Mouse (Mus musculus) embryonic facial prominence, embryonic 14.5 days (tissue): ENCODE data around the gene Atp2a3. TPM values are rescaled to one million over a fixed set of nuclear protein-coding genes. Genes with fewer than 3 reads are reported as not detected.

Experiments used
- ATAC-seq: fragments of 200-750 bp; cut with Nextera tagmentation; 2 replicates; pipeline ENCODE4 v1.8.0; 2017; ENCODE audit warnings: low read depth, moderate number of reproducible peaks, moderate TSS enrichment
- DNase-seq: peaks from one replicate; pipeline ENCODE4 v3.0.0-alpha.2; 2015; ENCODE audit warnings: low spot score
- H3K27ac ChIP-seq: fragments of 300-500 bp; sonication (generic); replicated peaks from 2 replicates; pipeline ENCODE4 v1.5.1; 2014; ENCODE audit warnings: low read depth, mild to moderate bottlenecking, low read length, moderate library complexity
- H3K27me3 ChIP-seq: fragments of 300-500 bp; sonication (generic); replicated peaks from 2 replicates; pipeline ENCODE4 v1.6.1; 2014; ENCODE audit warnings: low read length; ENCODE audit not compliant: control insufficient read depth, insufficient read depth
- H3K36me3 ChIP-seq: fragments of 300-500 bp; sonication (generic); 2 replicates; pipeline ENCODE4 v1.6.1; 2014; ENCODE audit warnings: low read length, mixed read lengths; ENCODE audit not compliant: control insufficient read depth, insufficient read depth
- H3K4me1 ChIP-seq: fragments of 300-500 bp; sonication (generic); 2 replicates; pipeline ENCODE4 v1.6.1; 2014; ENCODE audit warnings: antibody characterized with exemption, low read length; ENCODE audit not compliant: control insufficient read depth, insufficient read depth
- H3K4me2 ChIP-seq: fragments of 300-500 bp; sonication (generic); 2 replicates; pipeline ENCODE4 v1.6.1; 2014; ENCODE audit warnings: low read depth, mild to moderate bottlenecking, low read length, moderate library complexity, mixed read lengths
- H3K4me3 ChIP-seq: fragments of 300-500 bp; sonication (generic); 2 replicates; pipeline ENCODE4 v1.5.1; 2014; ENCODE audit warnings: low read depth, mild to moderate bottlenecking, low read length
- H3K9ac ChIP-seq: fragments of 300-500 bp; sonication (generic); 2 replicates; pipeline ENCODE4 v1.6.1; 2014; ENCODE audit warnings: low read depth, mild to moderate bottlenecking, low read length, moderate library complexity, mixed read lengths
- H3K9me3 ChIP-seq: fragments of 300-500 bp; sonication (generic); 2 replicates; pipeline ENCODE4 v1.6.1; 2016; ENCODE audit warnings: low read length; ENCODE audit not compliant: control insufficient read depth
- WGBS: fragments of 180-500 bp; shearing (Covaris S2); extraction: QIAGEN DNeasy Blood & Tissue Kit; methylation state at CpG from one replicate; pipeline ENCODE4 v1.1.7; 2014; 5-methylcytosine and 5-hydroxymethylcytosine counted together
- polyA plus RNA-seq: library from polyadenylated mRNA; unstranded; fragments of >200 nt; fragmentation: Nextera tagmentation; extraction: Ambion mirVana; gene quantifications from 2 replicates; pipeline ENCODE4 v1.2.1, GENCODE M21; 2014

The Atp2a3 gene
- polyA plus RNA-seq, 1 experiment from 2014 or later = 5.6 TPM

DNA sequence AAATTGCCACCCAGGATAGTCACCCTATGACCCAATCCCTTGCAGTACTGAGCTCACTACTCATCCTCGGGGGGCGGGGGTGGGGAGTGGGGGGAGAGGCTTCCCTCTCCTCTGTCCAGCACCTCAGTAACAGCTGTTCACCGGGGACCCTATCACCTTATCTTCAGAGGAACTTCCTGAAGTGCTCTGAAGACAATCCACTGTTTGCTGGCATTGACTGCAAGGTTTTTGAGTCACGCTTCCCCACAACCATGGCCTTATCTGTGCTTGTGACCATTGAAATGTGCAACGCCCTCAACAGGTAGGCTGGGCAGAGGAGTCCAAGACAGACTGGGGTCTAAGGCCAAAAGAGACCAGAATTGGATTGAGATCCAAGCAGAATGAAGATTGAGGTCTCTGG is 26.8 kb downstream of the Atp2a3 start:
- H3K36me3 ChIP-seq = no peaks in the 10 kb centered on the region
- H3K27me3 ChIP-seq = no peaks in the 10 kb centered on the region
- no peak overlapping the region for H3K9ac ChIP-seq
- WGBS = 80% methylated on average over 5 of the region's 5 CpGs
- ATAC-seq (no peak), DNase-seq (no peak)
- H3K9me3 ChIP-seq = no peaks in the 10 kb centered on the region
- no peak overlapping the region for H3K4me3 ChIP-seq
- no peak overlapping the region for H3K4me2 ChIP-seq
- H3K27ac ChIP-seq = no peak overlapping the region
- H3K4me1 ChIP-seq = no peaks in the 10 kb centered on the region

DNA sequence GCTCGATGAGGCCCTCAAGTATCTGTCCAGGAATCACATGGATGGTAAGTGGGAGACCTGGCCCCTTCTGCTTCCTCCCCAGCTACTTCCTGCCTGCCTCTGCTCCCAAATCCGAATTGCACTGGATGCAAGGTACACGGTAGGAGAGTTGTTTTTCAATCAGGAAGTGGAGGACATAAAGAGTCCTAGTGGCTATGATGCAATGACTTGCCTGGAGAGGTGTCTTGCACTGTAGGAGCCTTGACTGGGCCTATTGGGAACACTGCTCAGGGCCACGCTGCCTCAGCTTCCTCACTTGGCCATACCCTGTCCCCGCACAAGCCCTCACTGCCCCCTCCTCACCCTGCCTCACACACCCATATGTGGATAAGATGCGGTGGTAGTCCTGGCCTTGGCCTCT is 28.1 kb downstream of the Atp2a3 start:
- 76% methylated on average over 6 of the region's 6 CpGs for WGBS

DNA sequence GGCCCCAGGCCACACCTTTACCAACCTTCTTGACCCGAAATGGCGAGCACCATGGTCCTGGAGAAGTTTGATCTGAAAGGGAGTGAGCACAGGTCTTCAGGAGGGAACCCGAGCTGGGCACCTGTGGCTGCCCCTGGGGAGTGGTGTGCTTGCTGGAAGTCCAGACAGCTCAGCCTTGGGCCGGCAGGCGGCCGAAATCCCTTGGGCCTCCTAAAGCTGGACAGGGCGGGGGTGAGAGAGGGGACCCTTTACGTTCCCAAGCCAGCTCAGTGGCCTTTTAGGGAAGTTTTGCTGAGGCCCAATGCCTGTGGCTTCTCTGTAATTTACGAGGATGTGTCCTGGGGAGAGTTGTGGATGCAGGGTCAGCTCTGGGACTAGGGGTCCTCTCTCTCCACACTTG is 29.7 kb downstream of the Atp2a3 start:
- no peaks in the 10 kb centered on the region for H3K36me3 ChIP-seq
- no peak overlapping the region for H3K4me2 ChIP-seq
- H3K27me3 ChIP-seq = no peaks in the 10 kb centered on the region
- ATAC-seq (no peak), DNase-seq (no peak)
- no peak overlapping the region for H3K9ac ChIP-seq
- WGBS = 75% methylated on average over 9 of the region's 9 CpGs
- H3K9me3 ChIP-seq = no peaks in the 10 kb centered on the region
- H3K4me1 ChIP-seq = no peaks in the 10 kb centered on the region
- no peak overlapping the region for H3K27ac ChIP-seq
- H3K4me3 ChIP-seq = no peak overlapping the region

More for the DNA sequence above, 28.1 kb downstream of the Atp2a3 start:
- no peak for DNase-seq
- no peak overlapping the region for H3K27ac ChIP-seq
- H3K4me1 ChIP-seq = no peaks in the 10 kb centered on the region
- no peaks in the 10 kb centered on the region for H3K9me3 ChIP-seq
- H3K4me3 ChIP-seq = no peak overlapping the region
- no peaks in the 10 kb centered on the region for H3K36me3 ChIP-seq
- H3K4me2 ChIP-seq = no peak overlapping the region
- H3K27me3 ChIP-seq = no peaks in the 10 kb centered on the region
- no peak overlapping the region for H3K9ac ChIP-seq
- no peak for ATAC-seq

DNA sequence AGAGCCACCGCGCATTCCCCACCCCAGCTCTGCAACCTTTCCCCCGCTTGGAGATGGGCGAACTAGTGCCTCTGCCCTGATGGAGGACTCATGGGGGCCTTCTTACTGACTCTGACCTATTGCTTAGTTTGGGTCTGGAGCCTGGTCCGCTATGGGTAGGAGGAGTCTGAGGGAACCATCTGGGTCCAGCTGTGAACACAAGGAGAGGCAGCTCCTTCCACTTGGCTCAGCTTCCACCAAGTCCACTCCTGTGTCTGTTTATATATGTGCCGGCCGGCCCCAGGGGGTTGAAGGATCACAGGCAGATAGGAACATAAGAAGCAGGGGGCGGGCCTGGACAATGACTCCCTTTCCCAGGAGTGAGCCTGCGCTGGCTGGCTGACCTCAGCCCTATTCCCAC is 31.0 kb downstream of the Atp2a3 start:
- WGBS = 46% methylated on average over 9 of the region's 9 CpGs

DNA sequence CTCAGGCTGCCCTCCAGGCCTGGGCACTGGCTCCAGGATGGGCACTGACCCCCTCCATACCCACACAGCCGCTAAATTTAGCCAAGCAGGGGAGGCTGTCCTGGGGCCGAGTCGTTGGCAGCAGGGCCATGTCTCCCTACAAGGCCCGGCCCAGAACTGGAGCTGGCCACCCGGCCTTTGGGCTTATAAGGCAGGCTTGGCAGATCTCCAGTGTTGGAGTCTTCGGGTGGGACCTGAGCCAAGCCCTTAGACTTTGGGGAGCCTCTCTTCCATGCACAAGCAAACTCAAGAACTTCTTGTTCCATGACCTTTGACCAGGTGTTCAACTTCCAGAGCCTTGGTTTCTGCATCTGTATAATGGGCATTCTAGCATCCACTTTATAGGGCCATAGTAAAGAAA is 35.4 kb downstream of the Atp2a3 start:
- Histone ChIP-seq H3K27ac (no peak overlapping the region), H3K9ac (no peak overlapping the region), H3K36me3 (no peaks in the 10 kb centered on the region), H3K27me3 (no peaks in the 10 kb centered on the region), H3K4me3 (no peak overlapping the region), H3K4me2 (no peak overlapping the region), H3K9me3 (no peaks in the 10 kb centered on the region), H3K4me1 (0 out of 2 replicates have a peak, but pooled peaks cover 4% of the 10 kb centered on the region)
- 92% methylated on average over 6 of the region's 6 CpGs for WGBS
- DNase-seq (no peak), ATAC-seq (no peak)

More for the DNA sequence above, 31.0 kb downstream of the Atp2a3 start:
- no peak for ATAC-seq
- no peak for DNase-seq
- H3K27ac ChIP-seq = no peak overlapping the region
- H3K4me2 ChIP-seq = no peak overlapping the region
- H3K9ac ChIP-seq = no peak overlapping the region
- H3K27me3 ChIP-seq = no peaks in the 10 kb centered on the region
- no peak overlapping the region for H3K4me3 ChIP-seq
- no peaks in the 10 kb centered on the region for H3K9me3 ChIP-seq
- no peaks in the 10 kb centered on the region for H3K4me1 ChIP-seq
- H3K36me3 ChIP-seq = no peaks in the 10 kb centered on the region

DNA sequence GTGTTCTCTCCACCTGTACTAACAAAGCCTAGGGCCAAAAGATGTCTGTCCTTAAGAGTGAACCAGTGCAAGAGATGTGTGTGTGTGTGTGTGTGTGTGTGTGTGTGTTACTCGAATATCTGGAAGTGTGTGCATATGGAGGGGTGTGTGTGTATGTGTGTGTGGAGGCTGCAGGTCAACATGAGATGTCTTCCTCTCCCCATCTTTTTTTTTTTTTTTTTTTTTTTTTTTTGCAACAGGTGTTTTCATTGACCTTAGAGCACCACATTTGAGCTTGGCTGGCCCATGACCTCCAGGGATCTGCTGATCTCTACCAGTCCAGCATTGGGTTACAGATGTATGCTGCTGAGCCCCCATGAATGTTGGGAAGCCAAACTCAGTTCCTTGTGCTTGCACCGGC is 35.8 kb downstream of the Atp2a3 start:
- 0 out of 2 replicates have a peak, but pooled peaks cover 4% of the 10 kb centered on the region for H3K4me1 ChIP-seq
- no peak overlapping the region for H3K9ac ChIP-seq
- no peak overlapping the region for H3K4me3 ChIP-seq
- 78% methylated on average over 2 of the region's 2 CpGs for WGBS
- H3K36me3 ChIP-seq = no peaks in the 10 kb centered on the region
- no peak overlapping the region for H3K4me2 ChIP-seq
- ATAC-seq (no peak), DNase-seq (no peak)
- no peaks in the 10 kb centered on the region for H3K9me3 ChIP-seq
- H3K27ac ChIP-seq = no peak overlapping the region
- no peaks in the 10 kb centered on the region for H3K27me3 ChIP-seq

DNA sequence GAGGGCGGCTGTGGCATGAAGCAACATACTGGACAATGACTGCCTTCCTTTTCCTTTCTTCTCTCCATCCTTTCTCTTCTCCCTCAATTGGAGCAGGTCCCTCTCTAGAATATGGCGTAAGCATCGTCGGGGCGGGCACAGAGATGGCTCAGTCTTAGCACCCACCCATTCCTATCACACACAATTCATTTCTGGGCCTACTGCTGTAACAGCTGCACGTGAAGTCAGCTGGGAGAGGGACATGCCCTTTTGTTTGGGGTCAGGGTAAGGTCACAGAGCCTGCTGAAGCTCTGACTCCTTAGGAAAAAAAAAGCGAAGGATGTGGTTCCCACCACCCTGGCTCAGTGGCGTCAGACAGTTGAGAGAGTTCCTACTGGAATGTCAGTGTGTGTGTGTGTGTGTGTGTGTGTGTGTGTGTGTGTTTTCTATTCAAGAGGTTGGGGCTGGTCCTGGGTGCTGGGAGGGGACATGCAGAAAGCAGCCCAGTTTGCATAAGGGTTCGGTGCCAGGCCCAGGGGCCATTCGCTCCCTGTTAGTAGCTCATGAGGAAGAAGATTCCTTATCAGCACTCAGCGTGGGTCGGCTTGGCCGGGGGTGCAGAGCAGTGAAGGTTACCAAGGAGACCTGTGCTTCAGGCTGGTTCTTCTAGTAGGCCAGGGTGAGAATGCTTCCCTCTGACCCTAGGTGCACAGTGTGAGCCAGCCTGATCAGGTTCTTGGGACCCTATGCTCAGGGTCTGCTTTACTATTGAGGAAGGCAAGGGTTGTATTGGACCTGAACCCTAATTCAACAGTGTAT is 36.8 kb downstream of the Atp2a3 start:
- H3K4me1 ChIP-seq = 0 out of 2 replicates have a peak, but pooled peaks cover 4% of the 10 kb centered on the region
- no peak overlapping the region for H3K27ac ChIP-seq
- ATAC-seq (no peak), DNase-seq (no peak)
- no peak overlapping the region for H3K9ac ChIP-seq
- no peaks in the 10 kb centered on the region for H3K36me3 ChIP-seq
- H3K9me3 ChIP-seq = no peaks in the 10 kb centered on the region
- H3K4me3 ChIP-seq = no peak overlapping the region
- H3K4me2 ChIP-seq = no peak overlapping the region
- WGBS = 69% methylated on average over 13 of the region's 13 CpGs
- no peaks in the 10 kb centered on the region for H3K27me3 ChIP-seq

DNA sequence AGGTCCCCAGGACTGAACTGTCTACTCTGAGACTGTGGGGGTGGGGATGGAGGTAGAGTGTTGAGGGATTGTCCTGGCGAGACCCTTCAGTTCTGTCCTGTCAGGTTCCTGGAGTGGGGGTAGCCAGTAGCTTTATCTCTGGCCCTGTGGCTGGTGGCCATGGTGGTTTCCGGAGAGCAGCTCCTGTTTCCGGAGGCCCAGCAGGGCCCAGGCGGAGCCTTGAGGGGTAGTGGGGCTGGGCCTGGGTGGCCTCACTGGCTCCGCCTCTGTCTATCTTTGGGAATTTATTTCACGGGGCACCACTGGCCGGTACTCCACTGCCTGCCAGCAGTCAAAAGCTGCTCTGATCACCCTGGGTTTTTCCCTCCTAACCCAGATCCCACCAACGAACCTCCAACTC is 37.8 kb downstream of the Atp2a3 start, which contains the start of gene P2rx1:
Gene P2rx1, plus strand, starts transcription at position 333 of the 400 bp plus-strand sequence.
- Histone ChIP-seq H3K9me3 (no peaks in the 10 kb centered on the region), H3K27ac (no peak within 1 kb of the TSS), H3K9ac (no peak within 1 kb of the TSS), H3K4me3 (no peak within 1 kb of the TSS), H3K27me3 (no peaks in the 10 kb centered on the region), H3K36me3 (no peaks in the 10 kb centered on the region), H3K4me2 (no peak within 1 kb of the TSS), H3K4me1 (0 out of 2 replicates have a peak, but pooled peaks cover 4% of the 10 kb centered on the region)
- DNase-seq = no peak
- no peak for ATAC-seq
- 45% methylated on average over 8 of the region's 8 CpGs for WGBS

DNA sequence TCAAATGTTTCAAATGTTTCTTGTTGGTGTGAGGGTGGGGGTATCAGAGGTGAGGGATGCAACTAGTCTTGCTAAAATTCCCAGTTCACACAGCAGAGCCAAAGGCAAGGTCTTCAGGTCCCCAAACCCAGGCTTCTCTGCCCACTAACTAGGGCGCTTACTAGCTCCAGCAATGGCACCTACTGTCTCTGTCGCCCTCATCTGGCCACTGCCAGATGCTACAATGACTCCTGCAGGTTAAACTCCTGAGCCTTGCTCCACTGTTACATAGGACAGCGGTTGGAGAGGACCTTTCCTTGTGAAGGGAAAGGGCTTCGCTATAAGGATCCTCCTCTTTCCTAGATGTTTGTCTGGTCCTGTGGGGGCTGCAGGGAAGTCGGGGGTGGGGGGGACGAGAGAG is 40.1 kb downstream of the Atp2a3 start:
- ATAC-seq (peak; percentile 50; the same call in 1 of the 2 replicates), DNase-seq (peak; percentile 68)
- Histone ChIP-seq H3K27ac (no peak overlapping the region), H3K9ac (no peak overlapping the region), H3K9me3 (no peaks in the 10 kb centered on the region), H3K4me1 (0 out of 2 replicates have a peak, but pooled peaks cover 4% of the 10 kb centered on the region), H3K36me3 (no peaks in the 10 kb centered on the region), H3K4me3 (no peak overlapping the region), H3K4me2 (no peak overlapping the region), H3K27me3 (no peaks in the 10 kb centered on the region)
- WGBS = 13% methylated on average over 6 of the region's 6 CpGs
